21 mouse cellular contexts compared by ENCODE assay signal in the genomic region with DNA sequence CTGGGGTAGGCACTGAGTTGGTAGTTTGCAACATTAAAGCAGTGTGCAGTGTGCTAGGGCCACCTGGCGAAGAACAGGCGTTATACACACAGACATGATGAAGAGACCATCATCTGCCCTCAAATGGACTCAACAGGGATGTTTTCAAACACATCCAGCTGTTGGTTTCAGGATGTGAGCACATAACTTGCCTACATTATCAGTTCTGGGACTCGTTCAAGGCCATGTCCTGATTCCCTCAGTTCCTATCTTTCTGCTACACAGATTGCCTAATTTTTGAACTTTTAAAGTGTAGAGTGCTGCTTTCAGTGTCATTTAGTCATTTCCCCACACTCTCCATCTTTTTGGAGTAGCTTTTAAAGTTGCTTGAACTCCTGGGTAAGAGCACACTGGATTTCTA. TPM values are rescaled to one million over a fixed set of nuclear protein-coding genes. Genes with fewer than 3 reads are reported as not detected.
A peak's percentile ranks its signal among the peaks of the same experiment; 100 is the strongest.
DNase-seq lines count a peak whose midpoint lies in the region; ATAC-seq lines count a peak whose summit lies in the region.
"Had no signal": no experiment of that assay in that cellular context is flagged by ENCODE, and none has a peak within 500 bp of the region (broad histone marks: within the 10 kb centered on the region; RNA-seq: fewer than 3 reads in every experiment).

No protein-coding gene starts in this region.

- no peak overlapping the region for H3K27ac ChIP-seq in heart, embryonic 12.5 days (ENCODE audit: poor library complexity, severe bottlenecking)
- H3K27ac ChIP-seq: embryonic facial prominence, embryonic 12.5 days; forebrain, embryonic 15.5 days; hindbrain, embryonic 10.5 days; hindbrain, embryonic 14.5 days; intestine, embryonic 15.5 days had no signal

- H3K9me3 ChIP-seq in heart, embryonic 12.5 days (replicated peaks) = no peaks in the 10 kb centered on the region
- H3K9me3 ChIP-seq: embryonic facial prominence, embryonic 12.5 days; forebrain, embryonic 15.5 days; hindbrain, embryonic 10.5 days; intestine, embryonic 15.5 days had no signal

- no peaks in the 10 kb centered on the region for H3K4me1 ChIP-seq in heart, embryonic 12.5 days (replicated peaks)
- H3K4me1 ChIP-seq: embryonic facial prominence, embryonic 12.5 days; forebrain, embryonic 15.5 days; hindbrain, embryonic 10.5 days; intestine, embryonic 15.5 days had no signal

- H3K36me3 ChIP-seq in heart, embryonic 12.5 days = no peaks in the 10 kb centered on the region
- H3K36me3 ChIP-seq: embryonic facial prominence, embryonic 12.5 days; forebrain, embryonic 15.5 days; hindbrain, embryonic 10.5 days; intestine, embryonic 15.5 days had no signal

- 56% methylated on average over 3 of the region's 3 CpGs for WGBS in heart, embryonic 12.5 days

- ATAC-seq in heart, embryonic 12.5 days (ENCODE audit: insufficient number of reproducible peaks, low FRiP score) = no peak
- ATAC-seq: activated CD4-positive, CD25-positive, alpha-beta regulatory T cell, adult 4 months; CD4-positive, CD25-positive, alpha-beta regulatory T cell, adult 4 months; forebrain, embryonic 15.5 days; intestine, embryonic 15.5 days; Patski had no signal

- intact Hi-C loops in heart, postnatal 36 days (cut with DNase I) = no loop called here

- no peaks in the 10 kb centered on the region for H3K27me3 ChIP-seq in heart, embryonic 12.5 days (replicated peaks)
- H3K27me3 ChIP-seq: embryonic facial prominence, embryonic 12.5 days; forebrain, embryonic 15.5 days; intestine, embryonic 15.5 days; Patski had no signal

- no peak overlapping the region for H3K4me2 ChIP-seq in heart, embryonic 12.5 days
- H3K4me2 ChIP-seq: embryonic facial prominence, embryonic 12.5 days; forebrain, embryonic 15.5 days; hindbrain, embryonic 14.5 days; intestine, embryonic 15.5 days had no signal

- H3K4me3 ChIP-seq in heart, embryonic 12.5 days = no peak overlapping the region
- H3K4me3 ChIP-seq: embryonic facial prominence, embryonic 12.5 days; forebrain, embryonic 15.5 days; hindbrain, embryonic 10.5 days; intestine, embryonic 15.5 days had no signal

- H3K9ac ChIP-seq in heart, embryonic 12.5 days = no peak overlapping the region
- H3K9ac ChIP-seq: embryonic facial prominence, embryonic 12.5 days; forebrain, embryonic 15.5 days; hindbrain, embryonic 14.5 days; intestine, embryonic 15.5 days had no signal

- peak; percentile 23 to 84 for DNase-seq in adrenal gland, adult (ENCODE audit: inconsistent age in 2 of 2, low spot score in 1 of 2)
- no peak for DNase-seq in adrenal gland, adult 18-20 months (ENCODE audit: low spot score in 2 of 2)
- peak; percentile 95 for DNase-seq in heart, adult 11 months
- DNase-seq in heart, postnatal 36 days = no peak
- DNase-seq in heart, adult 9 months (ENCODE audit: low spot score in 2 of 2) = peak; percentile 27 to 52
- peak; percentile 45 for DNase-seq in ovary, adult 18-20 months (ENCODE audit: low spot score)
- DNase-seq in ovary, postnatal 36 days (ENCODE audit: low spot score) = no peak
- DNase-seq: B cell, adult 2 months; cerebellum, adult 11-12 months; cerebellum, adult 9-10 months; cerebellum, postnatal 25 days; kidney, adult 18-20 months had no signal

RNA-seq across cellular contexts. Expression of gene Lepr, which starts 34.1 kb away (rescaled TPM):
- total RNA-seq in adrenal gland, adult 18-20 months (2021) = 10 to 100 TPM in 1 of 2 experiments, 1 to 10 TPM in 1; 9.4 to 13.4 TPM
- 1 to 10 TPM; 3.5 to 4.5 TPM for total RNA-seq in heart, postnatal 36 days (2021)
- polyA plus RNA-seq in heart, embryonic 12.5 days (2016; fragmentation: Nextera tagmentation; extraction: Ambion mirVana) = 0.86 and 1.3 TPM in 2 replicates
- polyA plus RNA-seq: CD4-positive, CD25-positive, alpha-beta regulatory T cell, adult 4 months had no signal

RNA-seq across cellular contexts. Expression of gene Leprot, which starts 35.6 kb away (rescaled TPM):
- 10 to 100 TPM; 45.0 to 74.5 TPM for total RNA-seq in adrenal gland, adult 18-20 months (2021)
- 10 to 100 TPM; 30.0 to 30.1 TPM for total RNA-seq in heart, postnatal 36 days (2021)
- polyA plus RNA-seq in heart, embryonic 12.5 days (2016; fragmentation: Nextera tagmentation; extraction: Ambion mirVana) = 78.2 and 80.0 TPM in 2 replicates

Comparison
In these comparisons a context has a peak if more than half of its experiments do, and no peak if none do; other contexts are left out.
1. DNase-seq: peak in adrenal gland, adult (2 of 2), heart, adult 11 months (single experiment), heart, adult 9 months (2 of 2) and ovary, adult 18-20 months (single experiment); none in adrenal gland, adult 18-20 months (0 of 2), heart, postnatal 36 days (0 of 2) and ovary, postnatal 36 days (single experiment).